Mouse (Mus musculus) E14TG2a.4 (cell line): Measurements from ENCODE around the gene Dscaml1.

ENCODE experiments used
- CTCF ChIP-seq: conservative IDR thresholded peaks from 2 replicates; pipeline ENCODE4 v1.5.1; 2014; ENCODE audit warnings: low read length
- POU5F1 ChIP-seq: IDR thresholded peaks from 2 replicates; pipeline ENCODE4 v1.6.1; 2014; ENCODE audit warnings: low read length, borderline replicate concordance

- no peak for TF ChIP-seq CTCF
- no peak for TF ChIP-seq POU5F1
Measured at GRCm38 (mm10) chr9:45560987-45561386, 134.6 kb downstream of the Dscaml1 start.
